Mouse (Mus musculus) frontal cortex, postnatal 25 days (tissue): Measurements from ENCODE around the gene Rara.

Source experiments
- DNase-seq, 2 experiments: peaks; one replicate each; pipeline ENCODE4 v3.0.0; 2022; ENCODE audit warnings: low spot score in 2 of 2

Rara gene

GRCm38 (mm10) chr11:98952111-98952510, 24.5 kb downstream of the Rara start:
- DNase-seq: no peak

- DNase-seq: no peak
Measured at GRCm38 (mm10) chr11:98952736-98953135, 25.1 kb downstream of the Rara start.

- no peak for DNase-seq
Measured at GRCm38 (mm10) chr11:98953361-98953760, 25.7 kb downstream of the Rara start.

- no peak for DNase-seq
Measured at GRCm38 (mm10) chr11:98953835-98954320, 26.3 kb downstream of the Rara start.

GRCm38 (mm10) chr11:98954373-98954772, 26.8 kb downstream of the Rara start:
- no peak for DNase-seq

GRCm38 (mm10) chr11:98954801-98955706, 27.4 kb downstream of the Rara start:
- no peak for DNase-seq

- no peak for DNase-seq
Measured at GRCm38 (mm10) chr11:98955707-98956235, 28.2 kb downstream of the Rara start.

GRCm38 (mm10) chr11:98956340-98956739, 28.7 kb downstream of the Rara start:
- no peak for DNase-seq

GRCm38 (mm10) chr11:98959437-98960312, 32.1 kb downstream of the Rara start:
- DNase-seq: no peak

- no peak for DNase-seq
Measured at GRCm38 (mm10) chr11:98960313-98960906, 32.8 kb downstream of the Rara start.

- no peak for DNase-seq
Measured at GRCm38 (mm10) chr11:98961051-98961592, 33.5 kb downstream of the Rara start.

- DNase-seq: no peak
Measured at GRCm38 (mm10) chr11:98961766-98962165, 34.1 kb downstream of the Rara start.

- no peak for DNase-seq
Measured at GRCm38 (mm10) chr11:98962421-98963095, 34.9 kb downstream of the Rara start.

- DNase-seq: no peak
Measured at GRCm38 (mm10) chr11:98963191-98964021, 35.8 kb downstream of the Rara start.

GRCm38 (mm10) chr11:98964201-98964615, 36.6 kb downstream of the Rara start:
- no peak for DNase-seq

GRCm38 (mm10) chr11:98964616-98965415, 37.2 kb downstream of the Rara start:
- DNase-seq: no peak

- DNase-seq: no peak
Measured at GRCm38 (mm10) chr11:98965416-98966077, 37.9 kb downstream of the Rara start.

GRCm38 (mm10) chr11:98966499-98967141, 39.0 kb downstream of the Rara start:
- no peak for DNase-seq
